Mouse (Mus musculus): Measurements from ENCODE around the gene Prkcg.

DNA sequence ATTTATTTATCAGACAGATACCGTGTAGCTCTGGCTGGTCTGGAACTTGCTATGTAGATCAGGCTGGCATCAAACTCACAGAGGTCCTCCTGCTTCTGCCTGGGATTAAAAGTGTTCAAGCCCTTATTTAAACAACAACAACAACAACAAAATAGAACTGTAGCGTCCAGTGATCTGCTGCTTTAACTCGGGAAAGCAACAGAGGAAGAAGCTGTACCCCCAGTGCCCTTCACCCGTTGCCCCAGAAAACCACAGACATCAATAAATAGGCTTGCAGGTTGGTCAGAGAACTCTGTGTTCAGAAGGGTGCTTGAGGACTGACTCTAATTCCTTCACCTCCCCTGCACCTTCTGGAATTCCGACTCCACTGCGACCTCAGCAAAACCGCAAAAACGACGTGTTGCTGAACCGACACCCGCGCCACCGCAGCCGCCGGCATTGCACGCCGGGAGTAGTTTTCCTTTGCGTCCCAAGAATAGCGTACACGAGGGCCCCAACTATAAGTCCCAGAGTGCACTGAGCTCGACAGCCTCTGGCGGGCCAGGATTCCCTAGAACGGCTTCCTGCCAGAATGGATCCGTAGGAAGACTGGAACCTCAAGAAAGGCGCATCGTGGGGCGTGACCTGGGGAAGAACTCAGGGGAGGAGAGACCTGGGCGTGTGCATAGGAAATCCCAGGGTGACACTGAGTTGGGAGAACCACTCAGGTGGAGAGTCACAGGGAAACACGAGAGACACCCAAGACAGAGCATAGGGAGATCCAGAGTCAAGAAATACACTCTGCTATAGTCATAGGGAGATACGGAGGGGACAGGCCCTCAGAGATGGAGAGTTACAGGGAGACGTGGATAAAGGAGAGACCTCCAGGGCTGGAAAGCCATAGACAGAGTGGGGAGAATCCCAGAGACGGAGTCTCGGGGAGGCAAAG is 12.9 kb downstream of the Prkcg start:
- TF ChIP-seq CTCF (IDR thresholded peaks at IDR 0.05; ENCODE audit: low read depth) (no peak; the same call in 1 of the 2 replicates), EP300 (IDR thresholded peaks at IDR 0.05; ENCODE audit: low read depth) (no peak)

Measured in heart, postnatal 0 days (tissue).